Mouse (Mus musculus) layer of hippocampus, postnatal 25 days (tissue): ENCODE results near the gene Akap6. TPM values are rescaled to one million over a fixed set of nuclear protein-coding genes. Genes with fewer than 3 reads are reported as not detected.
A peak's percentile ranks its signal among the peaks of the same experiment; 100 is the strongest.

Experiments used
- DNase-seq, 2 experiments: peaks; one replicate each; pipeline ENCODE4 v3.0.0; 2022; ENCODE audit warnings: mixed read lengths in 2 of 2, low spot score in 1 of 2; ENCODE audit errors: extremely low spot score in 1 of 2
- total RNA-seq, 2 experiments: library from RNA; stranded (reverse); gene quantifications; 2 replicates each; pipeline ENCODE4 v1.2.3; 2021

Akap6 gene
- total RNA-seq, 2 experiments from 2014 or later: 121 to 133 TPM

DNA sequence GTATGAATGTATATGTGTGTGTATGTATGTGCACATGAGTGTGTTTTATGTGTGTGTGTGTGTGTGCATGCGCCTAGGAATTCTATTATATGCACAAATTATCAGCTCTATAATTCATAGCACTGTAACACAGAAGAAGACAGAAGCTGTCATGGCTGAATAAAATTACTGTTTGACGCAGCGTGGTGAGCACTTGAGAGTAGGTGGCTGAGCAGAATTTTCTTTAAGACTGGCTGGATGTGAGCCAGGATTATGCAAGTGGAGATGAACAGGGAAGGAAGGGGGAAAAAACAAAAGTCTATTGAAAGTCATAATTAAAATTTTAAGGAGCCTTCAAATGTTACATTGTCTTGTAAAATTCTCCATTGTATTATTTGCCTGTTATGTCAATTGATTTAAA is 74.7 kb downstream of the Akap6 start:
- peak in 1 of 2 experiments; percentile 28 for DNase-seq

- DNase-seq: no peak
Observed at GRCm38 (mm10) chr12:52774382-52774781, 75.2 kb downstream of the Akap6 start.

DNA sequence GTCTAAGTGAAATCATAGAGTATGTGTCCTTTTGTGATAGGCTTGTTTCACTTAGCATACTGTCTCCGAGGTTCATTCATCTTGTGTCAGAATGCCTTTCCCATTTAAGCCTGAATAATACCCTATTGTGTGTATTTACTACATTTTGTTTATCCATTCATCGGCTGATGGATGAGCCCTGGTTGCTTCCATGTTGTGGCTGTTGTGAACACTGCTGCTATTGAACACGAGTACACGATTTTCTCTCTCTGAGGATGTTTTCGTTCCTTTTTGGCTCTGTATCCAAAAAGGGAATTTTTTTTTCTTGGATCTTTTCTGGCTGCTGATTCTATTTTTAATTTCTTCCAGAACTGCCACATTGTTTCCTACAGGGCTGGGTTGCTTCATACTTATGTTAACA is 81.0 kb downstream of the Akap6 start:
- no peak for DNase-seq

DNA sequence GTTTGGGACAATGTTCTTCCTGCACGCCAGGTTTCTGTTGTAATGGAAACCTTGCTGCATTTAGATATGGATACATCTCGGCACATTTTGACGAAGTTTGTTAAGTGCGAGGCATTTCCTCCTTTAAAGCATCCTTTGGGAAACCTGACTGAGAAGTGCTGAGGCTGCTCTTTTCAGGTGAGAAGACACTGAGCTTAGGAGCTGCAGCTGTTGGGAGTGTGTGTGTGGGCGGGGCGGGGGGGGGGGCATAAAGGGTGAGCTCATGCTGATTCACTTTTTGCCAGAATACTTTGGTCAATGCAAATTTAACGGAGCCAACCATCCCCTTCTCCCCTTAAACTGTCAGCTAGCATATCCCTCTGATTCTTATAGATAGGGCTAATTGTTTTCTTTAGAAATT is 81.9 kb downstream of the Akap6 start:
- no peak for DNase-seq

DNA sequence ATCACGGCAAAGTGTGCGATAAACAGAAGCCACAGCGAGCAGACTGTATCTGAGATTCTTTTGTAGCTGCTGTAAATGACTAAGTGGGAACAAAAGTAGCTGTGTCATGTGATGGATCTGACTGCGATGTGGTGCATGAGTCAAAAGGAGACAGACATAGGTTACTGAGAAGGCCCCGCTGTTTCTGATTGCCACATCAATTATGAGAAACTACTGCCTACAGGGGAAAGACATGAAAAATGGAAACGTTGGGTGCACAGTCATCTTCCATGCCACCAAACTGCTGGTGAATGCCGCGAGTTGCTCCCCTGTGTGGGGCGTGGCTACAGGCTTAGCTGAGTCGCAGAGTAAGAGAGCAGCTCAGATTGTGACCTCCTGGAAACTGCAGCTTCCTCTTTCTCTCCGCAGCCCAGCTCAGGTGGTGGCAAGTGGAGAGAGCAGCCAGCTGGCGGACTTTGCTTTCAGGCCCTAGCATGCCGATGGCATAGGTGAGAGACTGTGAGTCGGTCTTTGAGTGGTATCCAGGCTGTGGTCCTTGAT is 83.8 kb downstream of the Akap6 start:
- no peak for DNase-seq

DNA sequence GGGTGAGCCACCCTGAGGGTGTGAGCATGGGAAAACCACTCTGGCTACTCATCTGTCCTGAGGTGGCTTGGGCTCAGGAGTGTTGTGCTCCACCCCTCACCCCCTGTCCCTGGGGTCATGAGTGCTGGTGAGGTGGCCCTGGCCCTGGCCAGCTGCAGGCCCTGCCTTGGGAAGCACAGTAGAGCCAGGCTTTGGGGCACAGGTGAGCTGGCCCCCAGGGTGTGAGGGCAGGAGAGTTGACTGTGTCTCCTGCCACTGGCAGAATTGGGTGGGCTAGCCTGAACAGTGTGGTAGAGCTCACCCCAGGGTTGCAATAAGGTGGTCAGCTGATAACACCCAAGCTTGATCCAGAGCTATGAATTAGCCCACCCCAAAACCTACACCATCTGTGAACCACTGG is 86.0 kb downstream of the Akap6 start:
- DNase-seq: no peak

- no peak for DNase-seq
Observed at GRCm38 (mm10) chr12:52790350-52790768, 91.2 kb downstream of the Akap6 start.

DNA sequence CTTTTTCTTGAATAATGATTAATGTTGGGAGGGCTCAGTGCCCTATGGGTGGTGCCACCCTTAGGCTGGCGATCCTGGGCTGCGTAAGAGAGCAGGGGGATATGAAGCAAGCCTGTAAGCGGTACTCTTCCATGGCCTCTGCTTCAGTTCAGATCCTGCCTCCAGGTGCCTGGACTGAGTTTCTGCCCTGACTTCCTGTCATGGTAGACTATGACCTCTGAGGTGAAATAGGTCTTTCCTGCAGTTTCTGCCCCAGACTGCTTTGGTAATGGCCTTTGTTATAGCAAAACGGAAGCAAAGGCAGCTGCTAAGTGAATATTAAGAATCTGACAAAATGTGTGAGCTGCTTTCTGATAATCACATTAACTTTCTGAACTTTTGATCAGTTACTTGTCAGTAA is 94.9 kb downstream of the Akap6 start:
- DNase-seq: no peak

DNA sequence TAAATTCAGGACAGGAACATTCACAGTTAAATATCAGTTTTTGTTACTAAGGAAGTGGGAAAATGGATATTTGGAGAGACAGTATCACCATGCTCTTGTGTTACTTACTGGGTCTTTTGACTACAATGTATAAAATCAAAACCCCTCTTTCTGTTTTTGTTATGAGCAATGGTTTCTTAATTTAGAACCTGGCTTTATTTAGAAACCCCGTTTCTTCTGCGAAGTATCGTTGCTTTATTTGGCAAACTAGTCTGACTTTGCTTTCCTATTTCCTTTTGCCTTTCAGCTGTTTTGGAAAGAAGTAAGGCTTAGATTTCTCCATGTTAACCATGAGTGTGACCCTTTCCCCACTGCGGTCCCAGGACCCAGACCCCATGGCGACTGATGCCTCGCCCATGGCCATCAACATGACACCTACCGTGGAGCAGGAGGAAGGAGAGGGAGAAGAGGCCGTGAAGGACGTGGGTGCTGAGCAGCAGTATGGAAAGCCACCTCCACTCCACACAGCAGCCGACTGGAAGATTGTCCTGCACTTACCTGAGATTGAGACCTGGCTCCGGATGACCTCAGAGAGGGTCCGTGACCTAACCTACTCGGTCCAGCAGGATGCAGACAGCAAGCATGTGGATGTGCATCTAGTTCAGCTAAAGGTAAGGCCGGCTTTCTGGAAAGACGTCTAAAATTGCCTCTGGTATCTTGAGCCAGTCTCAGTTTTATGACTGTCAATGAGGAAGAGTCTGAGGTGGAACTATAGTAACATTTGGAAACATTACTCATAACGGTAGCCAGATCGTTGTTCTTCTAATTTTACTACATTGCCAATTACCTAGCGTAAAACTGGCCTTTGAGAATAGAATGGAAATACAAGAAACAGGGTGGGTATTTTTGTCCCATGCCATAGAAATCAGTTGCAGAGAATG is 96.6 kb downstream of the Akap6 start:
- no peak for DNase-seq

DNA sequence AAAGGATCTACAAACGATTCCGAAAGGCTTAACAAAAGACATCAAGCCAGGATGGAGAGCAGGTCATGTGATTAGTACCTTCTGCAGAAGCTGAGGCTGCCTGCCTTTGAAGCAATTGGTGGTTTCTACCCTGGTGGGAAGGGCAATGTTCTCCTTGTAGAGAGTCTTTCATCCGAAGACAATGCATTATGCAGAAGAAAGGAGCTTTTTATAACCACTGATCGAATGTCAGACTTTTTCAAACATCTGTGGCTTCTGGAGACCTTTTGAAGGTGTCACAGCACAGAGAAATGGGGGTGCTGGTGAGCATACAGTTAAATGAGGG is 97.2 kb downstream of the Akap6 start:
- DNase-seq: no peak

GRCm38 (mm10) chr12:52799717-52800116 is 100.5 kb downstream of the Akap6 start:
- DNase-seq: no peak

DNA sequence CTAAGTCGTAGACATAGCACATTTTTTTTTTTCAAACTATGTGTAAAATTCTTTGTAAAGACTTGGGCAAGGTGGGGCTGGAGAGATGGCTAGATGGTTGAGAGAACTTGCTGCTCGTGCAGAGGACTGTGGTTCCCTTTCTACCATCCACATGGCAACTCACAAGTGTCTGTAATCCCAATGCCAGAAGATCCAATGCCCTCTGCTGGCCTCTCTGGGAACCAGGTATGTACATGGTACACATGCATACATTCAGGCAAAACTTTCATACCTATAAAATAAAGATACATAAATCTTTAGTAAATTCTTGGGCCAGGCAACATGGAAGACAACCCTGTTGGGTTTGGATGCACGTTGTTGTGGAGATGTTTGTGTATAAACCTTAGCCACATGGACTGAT is 107.1 kb downstream of the Akap6 start:
- no peak for DNase-seq

GRCm38 (mm10) chr12:52818588-52818987 is 119.4 kb downstream of the Akap6 start:
- no peak for DNase-seq

- DNase-seq: no peak
Observed at GRCm38 (mm10) chr12:52824774-52825173, 125.6 kb downstream of the Akap6 start.

GRCm38 (mm10) chr12:52828944-52829736 is 130.0 kb downstream of the Akap6 start:
- DNase-seq: no peak

- DNase-seq: no peak
Observed at GRCm38 (mm10) chr12:52831782-52832181, 132.6 kb downstream of the Akap6 start.

DNA sequence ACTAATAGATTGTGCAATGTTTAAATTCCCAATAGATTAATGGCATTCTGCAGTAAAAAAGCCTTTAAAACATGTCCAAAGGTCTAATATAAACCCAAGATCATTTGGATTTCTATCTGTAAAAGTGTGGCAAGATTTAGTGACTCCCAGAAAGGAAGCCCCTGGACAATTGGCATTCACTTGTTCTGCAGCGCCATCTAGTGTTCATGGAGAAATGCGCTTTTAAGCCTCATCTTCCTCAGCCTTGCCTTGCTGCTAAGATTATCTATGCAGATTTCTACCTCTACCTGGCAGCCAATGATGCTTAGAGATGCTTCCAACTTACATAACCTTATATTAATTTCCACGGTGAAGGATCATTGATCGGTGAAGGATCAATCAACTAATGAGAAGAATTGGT is 133.0 kb downstream of the Akap6 start:
- DNase-seq: peak in 1 of 2 experiments; percentile 73

DNA sequence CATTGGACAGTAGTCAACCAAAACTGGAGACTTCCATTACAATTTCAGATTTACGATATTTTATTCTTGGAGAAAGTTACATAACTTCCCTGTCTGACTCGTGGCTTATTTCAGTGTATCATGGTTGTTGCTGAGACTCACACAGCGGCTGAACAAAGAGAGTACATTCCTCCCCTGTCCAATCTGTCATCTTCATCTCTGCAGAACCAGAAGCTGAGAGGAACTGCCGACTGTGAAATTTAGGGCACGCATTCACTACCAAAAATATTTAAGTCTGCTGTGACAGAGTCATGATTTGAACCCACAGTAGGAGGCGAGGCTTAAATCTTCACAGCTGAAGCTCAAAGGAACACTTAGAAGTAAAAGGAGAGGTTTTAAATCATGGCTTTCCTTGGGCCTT is 134.0 kb downstream of the Akap6 start:
- DNase-seq: no peak

- DNase-seq: no peak
Observed at GRCm38 (mm10) chr12:52834074-52834473, 134.9 kb downstream of the Akap6 start.

- no peak for DNase-seq
Observed at GRCm38 (mm10) chr12:52834781-52835279, 135.6 kb downstream of the Akap6 start.

- no peak for DNase-seq
Observed at GRCm38 (mm10) chr12:52835291-52835742, 136.1 kb downstream of the Akap6 start.
